Mouse (Mus musculus) E14TG2a.4 (cell line): ENCODE results near the gene Ampd1.

ENCODE experiments used
- CTCF ChIP-seq: conservative IDR thresholded peaks from 2 replicates; pipeline ENCODE4 v1.5.1; 2014; ENCODE audit warnings: low read length
- NANOG ChIP-seq: IDR thresholded peaks from 2 replicates; pipeline ENCODE4 v1.6.1; 2014; ENCODE audit warnings: borderline replicate concordance, low read length, mixed read lengths
- POU5F1 ChIP-seq: IDR thresholded peaks from 2 replicates; pipeline ENCODE4 v1.6.1; 2014; ENCODE audit warnings: low read length, borderline replicate concordance

DNA sequence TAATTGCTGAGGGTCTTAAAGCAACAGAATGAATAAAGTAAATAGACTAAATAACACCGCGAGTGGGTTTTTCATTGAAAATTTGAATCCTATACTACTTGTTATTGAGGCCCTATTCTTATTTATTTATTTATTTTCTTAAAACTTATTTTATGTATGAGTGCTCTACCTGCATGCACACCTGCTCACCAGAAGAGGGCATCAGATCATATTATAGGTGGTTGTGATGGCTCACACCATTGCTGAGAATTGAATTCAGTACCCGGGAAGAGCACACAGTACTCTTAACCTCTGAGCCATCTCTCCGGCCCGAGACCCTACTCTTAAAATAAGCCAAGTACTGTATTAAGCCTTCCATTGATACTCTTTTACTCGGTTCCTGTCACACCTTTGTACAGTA lies 25.9 kb downstream of the Ampd1 start:
- peak; percentile 60 for TF ChIP-seq CTCF
- TF ChIP-seq NANOG = no peak
- TF ChIP-seq POU5F1 = no peak
